Mouse (Mus musculus): Measurements from ENCODE around the gene Ripply1. TPM values are rescaled to one million over a fixed set of nuclear protein-coding genes. Genes with fewer than 3 reads are reported as not detected.

The Ripply1 gene
- polyA plus RNA-seq, 1 experiment from 2014 or later = not detected

DNA sequence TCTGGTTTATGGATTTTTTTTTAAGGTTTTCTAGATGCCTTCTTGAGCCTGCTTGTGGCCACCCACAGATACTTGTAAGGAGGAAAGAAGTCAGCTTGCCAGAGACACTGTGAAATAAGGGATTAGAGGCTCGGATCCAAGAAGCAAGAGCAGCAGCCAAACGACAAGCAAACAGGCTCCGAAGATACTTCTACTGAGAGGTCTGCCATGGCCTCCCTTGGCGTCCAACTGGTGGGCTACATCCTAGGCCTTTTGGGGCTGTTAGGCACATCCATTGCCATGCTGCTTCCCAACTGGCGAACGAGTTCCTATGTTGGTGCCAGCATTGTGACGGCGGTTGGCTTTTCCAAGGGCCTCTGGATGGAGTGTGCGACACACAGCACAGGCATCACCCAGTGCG, 26.3 kb upstream of the Ripply1 start:
- H3K36me3 ChIP-seq (replicated peaks; ENCODE audit: control insufficient read depth, insufficient read depth) = no peaks in the 10 kb centered on the region
- no peaks in the 10 kb centered on the region for H3K9me3 ChIP-seq (ENCODE audit: control insufficient read depth, low read length)
- no peak overlapping the region for H3K9ac ChIP-seq
- H3K4me2 ChIP-seq (replicated peaks) = no peak overlapping the region
- ATAC-seq (ENCODE audit: low FRiP score) (peak; percentile 21; the same call in 1 of the 2 replicates), DNase-seq (ENCODE audit: low spot score) (no peak)
- 80% methylated on average over 10 of the region's 10 CpGs for WGBS
- no peak overlapping the region for H3K27ac ChIP-seq
- no peak overlapping the region for H3K4me3 ChIP-seq (replicated peaks; ENCODE audit: low read length)
- no peaks in the 10 kb centered on the region for H3K4me1 ChIP-seq (replicated peaks; ENCODE audit: control insufficient read depth, insufficient read depth, low read length)
- H3K27me3 ChIP-seq (ENCODE audit: control insufficient read depth, insufficient read depth, low read length) = peaks cover 8% of the 10 kb centered on the region; the same call in 1 of the 2 replicates

DNA sequence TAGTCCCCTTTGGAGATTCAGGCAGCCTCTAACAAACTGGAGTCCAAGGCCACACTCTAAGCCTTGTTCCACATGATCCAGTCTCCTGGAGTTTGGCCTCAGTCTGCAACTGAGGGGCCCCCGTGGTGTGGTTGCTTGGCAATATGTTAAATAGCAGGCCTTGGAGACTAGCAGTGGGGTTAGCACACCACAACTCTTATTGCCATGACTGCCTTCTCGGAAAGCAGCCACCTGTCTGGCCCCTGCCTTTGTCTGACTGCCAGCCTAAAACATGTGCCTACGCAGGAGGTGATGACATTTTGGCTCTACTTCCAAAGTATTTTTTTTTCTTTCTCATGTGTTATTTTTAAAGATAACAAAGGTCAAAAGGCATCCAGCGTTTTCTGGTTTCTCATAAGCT, 25.9 kb upstream of the Ripply1 start:
- H3K9me3 ChIP-seq (ENCODE audit: control insufficient read depth, low read length) = no peaks in the 10 kb centered on the region
- WGBS = 45% methylated on average over 4 of the region's 4 CpGs
- no peak overlapping the region for H3K4me2 ChIP-seq (replicated peaks)
- peaks cover 6% of the 10 kb centered on the region; the same call in 1 of the 2 replicates for H3K27me3 ChIP-seq (ENCODE audit: control insufficient read depth, insufficient read depth, low read length)
- H3K9ac ChIP-seq = no peak overlapping the region
- H3K4me1 ChIP-seq (replicated peaks; ENCODE audit: control insufficient read depth, insufficient read depth, low read length) = no peaks in the 10 kb centered on the region
- no peaks in the 10 kb centered on the region for H3K36me3 ChIP-seq (replicated peaks; ENCODE audit: control insufficient read depth, insufficient read depth)
- ATAC-seq (ENCODE audit: low FRiP score) = peak; percentile 79; the same call in 1 of the 2 replicates
- peak; percentile 28 for DNase-seq (ENCODE audit: low spot score)
- H3K27ac ChIP-seq = no peak overlapping the region
- no peak overlapping the region for H3K4me3 ChIP-seq (replicated peaks; ENCODE audit: low read length)

DNA sequence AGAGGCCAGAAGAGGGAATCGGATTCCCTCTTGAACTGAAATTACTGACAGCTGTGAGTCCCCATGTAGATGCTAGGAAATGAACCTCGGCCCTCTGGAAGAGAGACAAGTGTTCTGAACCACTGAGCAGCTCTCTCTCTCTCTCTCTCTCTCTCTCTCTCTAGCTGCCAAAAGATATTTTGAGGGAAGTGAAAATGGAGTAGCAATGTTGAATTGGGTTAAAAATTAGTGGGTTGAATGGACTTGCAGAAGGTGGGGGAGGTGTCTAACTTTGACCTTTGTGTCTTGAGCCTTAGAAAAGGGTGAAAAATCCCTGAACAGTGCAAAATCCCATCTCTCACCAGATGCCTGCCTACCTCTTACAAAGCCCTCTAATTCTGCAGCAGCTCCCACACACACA, 25.2 kb upstream of the Ripply1 start:
- DNase-seq (ENCODE audit: low spot score) = no peak
- no peak for ATAC-seq (ENCODE audit: low FRiP score)
- Histone ChIP-seq H3K4me1 (replicated peaks; ENCODE audit: control insufficient read depth, insufficient read depth, low read length) (no peaks in the 10 kb centered on the region), H3K9me3 (ENCODE audit: control insufficient read depth, low read length) (no peaks in the 10 kb centered on the region), H3K27me3 (ENCODE audit: control insufficient read depth, insufficient read depth, low read length) (peaks cover 6% of the 10 kb centered on the region; the same call in 1 of the 2 replicates), H3K9ac (no peak overlapping the region), H3K4me3 (replicated peaks; ENCODE audit: low read length) (no peak overlapping the region), H3K27ac (no peak overlapping the region), H3K36me3 (replicated peaks; ENCODE audit: control insufficient read depth, insufficient read depth) (no peaks in the 10 kb centered on the region), H3K4me2 (replicated peaks) (no peak overlapping the region)
- WGBS = 72% methylated on average over 2 of the region's 2 CpGs

DNA sequence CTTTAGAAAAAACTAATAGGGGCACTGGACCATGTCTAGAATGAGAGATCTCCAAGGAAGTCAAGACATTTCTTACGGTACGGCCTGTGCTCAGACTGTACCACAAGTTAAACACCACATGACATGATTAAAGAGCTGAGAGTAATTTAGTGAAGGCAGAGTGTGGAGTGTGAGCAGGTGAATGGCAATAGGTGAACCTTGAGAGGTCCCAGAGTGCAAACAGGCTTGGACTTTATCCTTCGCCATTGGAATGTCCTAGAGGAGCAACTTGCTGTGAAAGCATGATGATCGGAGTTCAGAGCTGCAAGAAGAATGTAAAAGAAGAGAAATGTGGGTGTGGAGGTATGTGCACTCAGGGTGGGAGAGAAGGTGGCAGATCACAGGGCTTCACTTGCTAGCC, 23.8 kb upstream of the Ripply1 start:
- no peak overlapping the region for H3K4me3 ChIP-seq (replicated peaks; ENCODE audit: low read length)
- H3K9me3 ChIP-seq (ENCODE audit: control insufficient read depth, low read length) = no peaks in the 10 kb centered on the region
- DNase-seq (ENCODE audit: low spot score) (no peak), ATAC-seq (ENCODE audit: low FRiP score) (no peak)
- WGBS = 92% methylated on average over 4 of the region's 4 CpGs
- H3K27ac ChIP-seq = no peak overlapping the region
- H3K9ac ChIP-seq = no peak overlapping the region
- H3K4me2 ChIP-seq (replicated peaks) = no peak overlapping the region
- peaks cover 6% of the 10 kb centered on the region; the same call in 1 of the 2 replicates for H3K27me3 ChIP-seq (ENCODE audit: control insufficient read depth, insufficient read depth, low read length)
- H3K36me3 ChIP-seq (replicated peaks; ENCODE audit: control insufficient read depth, insufficient read depth) = no peaks in the 10 kb centered on the region
- H3K4me1 ChIP-seq (replicated peaks; ENCODE audit: control insufficient read depth, insufficient read depth, low read length) = no peaks in the 10 kb centered on the region

DNA sequence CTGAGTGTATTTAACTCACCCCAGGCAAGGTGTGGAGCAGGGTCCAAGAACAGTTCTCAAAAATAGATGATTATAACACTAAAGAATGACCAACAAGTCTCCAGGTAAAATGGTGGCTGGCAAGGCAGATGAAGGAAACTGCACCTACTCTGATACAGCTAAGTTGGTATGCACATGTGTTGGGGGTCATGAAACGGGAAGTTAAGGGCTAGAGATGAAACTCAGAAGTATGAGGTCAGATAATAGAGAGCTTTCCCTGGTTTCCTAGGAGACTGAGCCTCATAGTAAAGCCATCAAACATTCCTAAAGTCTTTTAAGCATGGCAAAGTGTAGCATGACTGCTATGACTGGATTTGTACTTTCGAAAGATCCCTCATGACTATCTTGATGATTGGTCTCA, 20.9 kb upstream of the Ripply1 start:
- H3K27me3 ChIP-seq (ENCODE audit: control insufficient read depth, insufficient read depth, low read length) = no peaks in the 10 kb centered on the region
- H3K27ac ChIP-seq = no peak overlapping the region
- H3K4me2 ChIP-seq (replicated peaks) = no peak overlapping the region
- H3K4me3 ChIP-seq (replicated peaks; ENCODE audit: low read length) = no peak overlapping the region
- ATAC-seq (ENCODE audit: low FRiP score) = no peak
- H3K36me3 ChIP-seq (replicated peaks; ENCODE audit: control insufficient read depth, insufficient read depth) = no peaks in the 10 kb centered on the region
- H3K9ac ChIP-seq = no peak overlapping the region
- DNase-seq (ENCODE audit: low spot score) = no peak
- 68% methylated on average over 2 of the region's 2 CpGs for WGBS
- H3K4me1 ChIP-seq (replicated peaks; ENCODE audit: control insufficient read depth, insufficient read depth, low read length) = no peaks in the 10 kb centered on the region
- no peaks in the 10 kb centered on the region for H3K9me3 ChIP-seq (ENCODE audit: control insufficient read depth, low read length)

DNA sequence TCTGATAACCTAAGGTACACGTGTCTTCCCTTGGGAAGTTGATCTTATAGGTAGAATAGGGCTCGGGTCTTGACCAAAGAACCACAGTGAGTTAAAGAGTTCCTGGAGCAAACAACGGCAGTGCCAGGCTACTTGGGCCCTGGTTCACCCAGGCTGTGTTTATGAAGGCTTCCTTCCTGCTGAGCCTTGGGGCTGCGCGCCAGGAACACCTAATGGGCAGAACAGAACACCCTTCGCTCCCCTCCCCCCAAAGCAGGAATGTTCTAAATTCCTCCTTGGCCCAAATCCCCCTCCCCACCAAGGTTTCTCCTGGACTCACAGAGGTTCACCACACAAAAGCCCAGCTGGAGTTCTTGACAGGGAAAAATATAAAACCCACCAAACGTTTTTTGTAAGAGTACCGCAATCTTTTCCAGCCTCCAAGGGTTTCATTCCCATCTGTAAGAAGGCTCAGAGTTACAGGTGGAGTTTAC, 18.3 kb upstream of the Ripply1 start, which contains the start of gene Cldn2:
Cldn2 (plus strand) TSS at position 423 of the 473 bp plus-strand sequence.
- DNase-seq (ENCODE audit: low spot score) = no peak
- no peak within 1 kb of the TSS for H3K4me2 ChIP-seq (replicated peaks)
- no peak within 1 kb of the TSS for H3K4me3 ChIP-seq (replicated peaks; ENCODE audit: low read length)
- H3K36me3 ChIP-seq (replicated peaks; ENCODE audit: control insufficient read depth, insufficient read depth) = no peaks in the 10 kb centered on the region
- WGBS = 70% methylated on average over 8 of the region's 8 CpGs
- no peaks in the 10 kb centered on the region for H3K27me3 ChIP-seq (ENCODE audit: control insufficient read depth, insufficient read depth, low read length)
- no peaks in the 10 kb centered on the region for H3K4me1 ChIP-seq (replicated peaks; ENCODE audit: control insufficient read depth, insufficient read depth, low read length)
- no peak for ATAC-seq (ENCODE audit: low FRiP score)
- H3K27ac ChIP-seq = no peak within 1 kb of the TSS
- H3K9me3 ChIP-seq (ENCODE audit: control insufficient read depth, low read length) = no peaks in the 10 kb centered on the region
- H3K9ac ChIP-seq = no peak within 1 kb of the TSS

DNA sequence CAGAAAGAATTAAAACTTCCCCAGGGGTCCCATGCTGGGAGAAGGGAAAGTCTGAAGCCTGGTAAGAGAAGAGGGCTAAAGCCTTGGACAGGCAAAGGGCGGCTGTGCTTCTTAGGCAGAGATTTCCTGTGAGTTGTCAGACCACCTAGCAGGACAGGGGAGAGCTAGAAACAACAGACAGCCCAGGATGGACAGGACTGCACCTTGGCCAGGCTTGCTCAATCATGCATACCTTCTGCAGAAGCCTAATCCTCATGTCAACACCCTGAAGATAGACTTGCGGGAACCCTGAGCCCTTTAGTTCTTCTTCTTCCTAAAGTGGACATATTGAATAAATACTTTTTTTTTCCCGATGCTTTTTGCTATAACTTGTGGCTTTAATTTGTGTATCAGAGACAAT, 17.8 kb upstream of the Ripply1 start:
- Histone ChIP-seq H3K4me3 (replicated peaks; ENCODE audit: low read length) (no peak overlapping the region), H3K27ac (no peak overlapping the region), H3K4me2 (replicated peaks) (no peak overlapping the region), H3K4me1 (replicated peaks; ENCODE audit: control insufficient read depth, insufficient read depth, low read length) (no peaks in the 10 kb centered on the region), H3K36me3 (replicated peaks; ENCODE audit: control insufficient read depth, insufficient read depth) (no peaks in the 10 kb centered on the region), H3K9me3 (ENCODE audit: control insufficient read depth, low read length) (no peaks in the 10 kb centered on the region), H3K9ac (no peak overlapping the region), H3K27me3 (ENCODE audit: control insufficient read depth, insufficient read depth, low read length) (no peaks in the 10 kb centered on the region)
- DNase-seq (ENCODE audit: low spot score) (no peak), ATAC-seq (ENCODE audit: low FRiP score) (no peak)
- 81% methylated on average over 3 of the region's 3 CpGs for WGBS

DNA sequence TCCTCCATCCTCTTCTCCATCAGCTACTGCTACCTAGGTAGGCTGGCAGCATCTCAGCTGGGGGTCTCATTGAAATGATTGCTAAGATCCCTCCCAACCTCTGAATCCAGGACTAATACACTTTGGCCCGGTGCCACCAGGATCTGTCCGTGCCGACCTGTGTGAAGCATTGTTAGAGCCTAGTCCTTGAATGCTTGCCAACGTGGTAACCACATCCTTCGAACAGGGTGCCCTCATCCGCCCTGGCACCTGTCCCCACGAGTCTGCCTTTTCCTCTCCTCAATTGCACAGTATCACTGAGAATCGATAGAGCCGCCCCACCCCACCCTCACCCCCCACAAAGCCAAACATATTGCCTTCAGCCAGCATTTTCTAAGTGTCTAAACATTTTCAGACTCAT, 15.7 kb upstream of the Ripply1 start:
- Histone ChIP-seq H3K27me3 (ENCODE audit: control insufficient read depth, insufficient read depth, low read length) (no peaks in the 10 kb centered on the region), H3K4me2 (replicated peaks) (no peak overlapping the region), H3K36me3 (replicated peaks; ENCODE audit: control insufficient read depth, insufficient read depth) (no peaks in the 10 kb centered on the region), H3K4me3 (replicated peaks; ENCODE audit: low read length) (no peak overlapping the region), H3K27ac (no peak overlapping the region), H3K9ac (no peak overlapping the region), H3K4me1 (replicated peaks; ENCODE audit: control insufficient read depth, insufficient read depth, low read length) (no peaks in the 10 kb centered on the region), H3K9me3 (ENCODE audit: control insufficient read depth, low read length) (no peaks in the 10 kb centered on the region)
- ATAC-seq (ENCODE audit: low FRiP score) (no peak), DNase-seq (ENCODE audit: low spot score) (no peak)
- WGBS = 81% methylated on average over 9 of the region's 9 CpGs

DNA sequence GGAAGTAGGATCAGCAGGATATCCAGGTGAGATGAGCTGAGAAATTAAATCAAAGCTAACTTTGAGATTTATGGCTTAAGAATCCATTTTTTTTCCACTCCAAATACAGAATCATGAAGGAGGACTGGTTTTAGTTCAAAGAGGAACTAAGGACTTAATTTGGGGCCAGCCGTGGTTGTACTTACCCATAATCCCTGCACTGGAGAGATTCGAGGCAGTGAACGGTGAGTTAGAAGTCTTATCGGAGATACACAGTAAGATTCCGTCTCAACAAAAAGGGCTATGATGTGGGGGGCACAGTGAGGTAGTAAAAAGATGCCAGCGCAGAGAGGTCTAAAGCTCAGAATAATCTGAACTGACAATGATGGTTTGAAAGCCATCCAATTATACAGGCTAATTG, 13.9 kb upstream of the Ripply1 start:
- ATAC-seq (ENCODE audit: low FRiP score) (no peak), DNase-seq (ENCODE audit: low spot score) (no peak)
- H3K9me3 ChIP-seq (ENCODE audit: control insufficient read depth, low read length) = no peaks in the 10 kb centered on the region
- H3K4me2 ChIP-seq (replicated peaks) = no peak overlapping the region
- H3K27ac ChIP-seq = no peak overlapping the region
- no peak overlapping the region for H3K9ac ChIP-seq
- H3K36me3 ChIP-seq (replicated peaks; ENCODE audit: control insufficient read depth, insufficient read depth) = no peaks in the 10 kb centered on the region
- no peaks in the 10 kb centered on the region; the same call in 1 of the 2 replicates for H3K27me3 ChIP-seq (ENCODE audit: control insufficient read depth, insufficient read depth, low read length)
- H3K4me3 ChIP-seq (replicated peaks; ENCODE audit: low read length) = no peak overlapping the region
- 76% methylated on average over 6 of the region's 6 CpGs for WGBS
- H3K4me1 ChIP-seq (replicated peaks; ENCODE audit: control insufficient read depth, insufficient read depth, low read length) = no peaks in the 10 kb centered on the region
